Mouse (Mus musculus): ENCODE results near the gene Eva1b.
A peak's percentile ranks its signal among the peaks of the same experiment; 100 is the strongest.

The Eva1b gene

DNA sequence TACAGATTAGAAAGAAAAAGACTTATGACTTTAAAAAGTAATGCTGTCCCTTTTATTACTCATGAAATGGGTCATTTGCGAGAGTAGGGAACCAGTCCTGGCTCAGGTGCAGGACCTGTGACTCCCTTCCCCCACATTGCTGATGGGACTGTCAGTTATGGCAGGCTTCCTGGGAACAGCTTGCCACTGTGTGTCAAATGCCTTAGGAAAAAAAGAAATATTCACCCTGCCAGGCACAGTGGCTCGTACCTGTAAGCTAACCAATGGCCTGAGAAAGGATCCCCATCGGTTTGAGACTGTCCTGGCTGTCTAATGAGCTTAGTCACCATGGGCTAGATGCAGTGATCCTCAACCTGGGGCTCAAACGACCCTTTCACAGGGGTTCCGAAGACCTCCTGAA lies 27.5 kb upstream of the Eva1b start:
- DNase-seq (ENCODE audit: low spot score in 2 of 2): no peak

DNA sequence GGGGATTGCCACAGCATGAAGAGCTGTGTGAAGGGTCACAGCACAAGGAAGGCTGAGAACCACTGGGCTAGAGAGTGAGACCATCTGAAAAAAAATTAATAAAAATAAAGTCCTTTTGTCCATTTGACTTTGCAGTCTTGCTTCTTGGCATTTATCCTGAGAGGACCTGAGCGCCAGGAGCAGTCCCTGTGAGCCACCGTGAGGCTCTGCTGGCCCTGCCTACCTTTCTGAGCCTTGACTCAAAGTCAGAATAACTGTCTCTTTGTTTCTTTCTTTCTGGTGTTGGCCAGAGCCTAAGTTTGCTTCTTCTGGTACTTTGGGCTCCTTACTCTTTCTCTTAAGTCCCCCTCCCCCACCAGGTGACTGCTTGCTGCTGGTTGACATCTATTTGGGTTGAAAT lies 27.0 kb upstream of the Eva1b start:
- DNase-seq (ENCODE audit: low spot score in 2 of 2): no peak

DNA sequence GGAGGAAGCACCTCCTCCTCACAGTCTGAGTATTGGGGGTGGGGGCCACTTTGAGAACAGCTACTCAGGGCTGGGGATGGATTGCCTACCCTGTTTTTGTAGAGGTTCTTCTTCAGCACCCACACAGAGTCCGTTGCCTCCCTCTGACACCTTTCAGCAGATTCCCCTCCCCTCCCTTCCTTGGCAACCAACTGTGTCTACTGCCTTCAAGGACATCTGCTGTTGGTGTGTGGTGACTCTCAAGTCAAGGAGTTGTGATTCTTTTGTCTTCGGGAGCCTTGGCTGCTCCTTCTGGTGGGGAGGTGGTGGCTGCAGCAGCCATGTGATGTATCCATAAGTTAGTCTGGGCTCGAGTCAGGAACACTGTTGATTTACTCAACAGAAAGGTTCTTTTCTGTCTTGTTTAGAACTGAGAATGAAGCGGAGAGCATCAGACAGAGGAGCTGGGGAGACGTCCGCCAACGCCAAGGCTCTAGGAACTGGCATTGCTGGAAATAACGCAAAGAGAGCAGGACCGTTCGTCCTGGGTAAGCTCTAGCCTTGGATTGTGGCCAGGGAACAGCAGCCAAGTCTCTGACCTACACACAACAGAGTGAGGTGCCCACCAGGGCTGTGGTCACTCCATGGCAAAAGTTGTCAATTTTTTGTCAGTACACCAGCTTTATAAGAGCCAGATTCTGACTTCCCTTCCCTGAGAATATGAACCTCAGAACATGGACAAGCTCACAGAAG lies 24.1 kb upstream of the Eva1b start:
- peak; percentile 33 to 48 for DNase-seq (ENCODE audit: low spot score in 2 of 2)

DNA sequence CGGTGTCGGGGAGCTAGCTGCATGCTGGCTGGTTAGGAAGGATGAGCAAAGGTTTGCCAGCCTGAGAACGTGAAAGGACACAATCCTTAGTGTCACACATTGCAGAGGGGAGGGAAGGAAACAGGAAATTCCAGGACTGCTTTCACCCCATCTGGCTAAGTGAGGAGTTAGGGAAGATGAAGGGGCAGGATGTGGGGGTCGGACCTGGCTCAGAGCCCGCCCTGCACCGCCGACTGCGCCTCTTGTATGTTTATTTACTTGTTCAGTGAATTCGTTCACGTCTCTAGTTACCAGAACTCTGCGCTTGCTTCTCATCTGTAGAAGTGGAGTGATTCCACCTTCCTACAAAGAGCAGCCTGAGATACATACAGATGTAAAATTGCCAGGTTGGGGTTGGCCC lies 17.0 kb upstream of the Eva1b start:
- no peak for DNase-seq (ENCODE audit: low spot score in 2 of 2)

DNA sequence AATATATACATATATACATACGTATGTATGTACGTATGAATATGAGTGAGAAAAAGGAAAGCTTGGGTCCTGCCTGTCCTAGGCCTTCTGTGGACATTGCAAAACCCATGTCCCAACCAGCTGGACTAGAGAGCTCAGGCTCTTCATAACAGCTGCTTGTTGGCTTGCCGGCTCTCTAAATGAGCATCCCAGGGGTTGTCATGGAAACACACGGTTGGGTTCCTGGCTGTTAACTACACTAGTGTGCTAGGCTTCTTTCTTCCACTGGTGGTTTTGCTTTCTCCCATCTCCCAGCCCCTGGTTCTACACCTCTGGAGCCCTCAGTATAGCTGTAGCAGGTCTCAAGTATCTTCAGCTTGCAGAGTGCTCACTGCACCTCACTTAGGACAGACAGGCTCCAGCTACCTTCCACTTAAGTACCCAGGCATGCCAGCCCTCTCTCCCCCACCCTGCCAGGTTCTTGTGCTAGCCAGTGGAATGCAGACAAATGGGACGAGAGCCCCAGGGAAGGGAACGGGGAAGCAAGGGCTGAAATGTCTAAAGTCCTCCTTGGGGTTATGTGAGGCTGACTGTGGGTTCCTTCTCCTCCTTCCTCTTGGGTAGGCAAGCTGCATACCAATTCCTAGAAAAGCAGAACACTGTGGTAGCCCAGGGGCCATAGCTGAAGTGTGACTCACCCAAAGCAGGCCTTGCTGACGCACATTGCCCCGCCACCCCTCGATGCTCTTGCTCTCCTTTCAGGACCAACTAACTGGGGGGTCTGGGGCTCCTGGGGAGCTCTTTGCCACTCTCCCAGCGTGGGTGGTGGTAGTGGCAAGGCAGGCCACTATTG lies 16.0 kb upstream of the Eva1b start:
- peak in 1 of 2 experiments; percentile 57 for DNase-seq (ENCODE audit: low spot score in 2 of 2)

DNA sequence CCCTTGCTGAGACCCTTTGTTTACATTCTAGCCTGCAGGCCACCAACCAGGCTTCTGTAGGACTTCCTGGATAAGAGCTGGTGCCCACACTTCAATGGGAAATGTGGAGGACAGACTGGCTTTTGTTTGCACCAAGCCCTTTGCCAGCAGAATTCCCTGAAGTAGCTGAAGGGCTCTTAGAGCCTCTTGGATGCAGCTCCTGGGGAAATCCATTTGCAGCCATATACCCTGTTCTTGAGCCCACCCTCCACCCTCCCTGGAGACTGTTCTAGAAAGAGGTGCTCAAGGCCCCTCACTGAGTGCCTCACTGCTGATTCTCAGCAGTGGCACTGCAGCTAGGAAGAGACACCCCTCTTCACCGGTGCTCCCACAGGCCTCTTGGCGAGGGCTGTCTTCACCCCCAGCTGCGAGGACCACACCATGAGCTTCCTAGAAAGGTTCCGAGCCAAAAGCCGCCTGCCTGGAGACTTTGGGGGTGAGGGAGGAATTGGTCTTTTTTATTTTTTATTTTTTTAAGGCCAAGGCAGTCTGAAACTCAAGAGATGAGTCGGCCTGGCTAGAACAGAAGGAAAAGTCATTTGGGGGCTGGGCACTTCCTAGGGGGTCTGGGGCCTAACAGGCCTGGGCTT lies 14.8 kb upstream of the Eva1b start:
- no peak for DNase-seq (ENCODE audit: low spot score in 2 of 2)

DNA sequence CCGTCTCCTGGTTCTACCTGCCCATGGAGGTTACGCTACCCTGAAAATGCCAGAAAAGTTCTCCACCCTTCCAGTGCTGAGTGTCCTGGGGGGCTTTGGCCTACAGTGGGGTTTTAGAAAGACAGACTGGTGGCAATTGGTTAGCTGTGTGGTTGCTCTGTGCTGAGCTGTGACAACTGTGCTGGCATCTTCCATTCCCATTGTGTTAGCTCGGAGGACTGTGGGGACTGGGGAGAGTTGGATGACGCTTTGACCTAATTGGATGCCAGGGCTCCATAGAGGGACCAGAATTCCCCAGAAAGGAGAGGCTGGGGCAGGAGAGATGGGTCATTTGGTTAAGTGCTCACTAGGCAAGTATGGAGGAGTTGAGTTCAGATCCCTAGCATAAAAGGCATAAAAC lies 13.3 kb upstream of the Eva1b start:
- DNase-seq (ENCODE audit: low spot score in 2 of 2): no peak

DNA sequence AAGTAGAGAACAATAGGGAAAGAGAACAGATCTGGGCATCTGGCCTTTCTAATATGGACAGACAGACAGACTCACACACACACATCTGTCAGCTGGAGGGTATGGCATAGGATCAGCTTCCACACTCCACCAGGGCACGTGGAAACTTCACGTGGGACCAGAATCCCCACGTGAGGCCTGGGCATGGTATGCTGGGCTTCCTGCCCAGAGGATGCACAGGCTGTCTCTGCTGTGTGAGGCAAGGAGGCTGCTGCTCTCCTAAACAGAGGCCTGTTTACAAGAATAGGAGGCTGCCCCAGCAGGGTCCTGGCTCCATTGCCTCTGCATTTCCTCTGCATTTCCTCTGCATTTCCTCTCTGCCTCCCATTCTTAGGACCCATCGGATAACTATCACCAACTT lies 12.9 kb upstream of the Eva1b start:
- no peak for DNase-seq (ENCODE audit: low spot score in 2 of 2)

DNA sequence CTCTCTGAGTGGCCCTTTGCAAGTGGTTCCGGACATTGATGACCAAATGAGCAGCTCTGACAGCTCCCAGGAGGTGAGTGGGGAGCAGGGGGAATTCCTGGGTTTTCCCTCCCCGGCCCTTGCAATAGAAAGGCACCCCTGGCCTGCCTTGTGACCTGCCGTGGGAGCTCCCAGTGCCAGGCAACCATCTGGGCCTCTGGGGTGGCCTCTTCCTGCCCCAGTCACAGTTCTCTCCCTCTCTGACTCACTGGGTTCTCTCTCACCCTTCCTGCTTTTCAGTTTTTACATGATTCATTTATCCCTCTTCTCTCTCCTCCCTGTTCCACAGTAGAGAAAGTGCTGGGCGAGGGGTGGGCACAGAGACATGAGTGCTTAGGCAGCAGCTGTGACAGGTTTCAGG lies 9.8 kb upstream of the Eva1b start:
- DNase-seq (ENCODE audit: low spot score in 2 of 2): no peak

DNA sequence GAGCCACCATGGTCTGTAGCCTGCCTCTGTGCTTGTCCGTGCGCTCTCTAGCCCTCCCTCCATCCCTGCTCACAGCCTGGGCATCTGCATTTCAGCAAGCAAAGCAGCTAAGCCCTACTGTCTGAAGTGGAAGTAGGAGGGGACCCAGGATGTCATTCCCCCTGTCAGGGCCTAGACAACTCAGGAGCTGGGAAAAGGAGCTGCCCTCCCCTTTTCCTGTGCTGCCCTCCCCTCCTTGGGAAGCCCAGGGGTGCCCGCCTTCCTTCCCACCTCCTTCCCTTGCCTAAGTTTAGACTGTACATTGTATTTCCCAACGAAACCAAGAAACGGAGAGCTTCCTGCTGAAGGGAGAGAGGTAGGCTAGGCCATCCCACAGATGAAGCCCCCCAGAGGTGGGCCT lies 6.5 kb upstream of the Eva1b start:
- no peak for DNase-seq (ENCODE audit: low spot score in 2 of 2)

DNA sequence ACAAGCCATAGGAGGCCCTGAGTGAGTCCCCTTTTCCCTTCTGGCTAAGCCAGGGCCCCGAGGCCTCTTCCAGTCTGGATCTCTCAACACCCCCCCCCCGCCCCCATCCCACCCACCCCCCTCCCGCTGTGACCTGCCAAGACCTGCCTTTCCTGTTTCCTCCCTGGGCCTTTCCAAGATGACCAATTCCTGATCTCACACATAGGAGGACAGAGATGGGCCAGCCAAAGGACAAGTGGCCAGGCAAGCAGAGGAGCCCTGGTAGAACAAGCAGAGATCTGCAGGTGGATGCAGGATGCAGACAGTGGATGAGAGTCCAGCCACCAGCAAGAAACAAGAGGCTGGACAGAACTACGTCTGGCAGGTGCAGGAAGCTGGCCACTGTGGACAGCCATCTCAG lies 2.1 kb upstream of the Eva1b start:
- no peak for DNase-seq (ENCODE audit: low spot score in 2 of 2)

DNA sequence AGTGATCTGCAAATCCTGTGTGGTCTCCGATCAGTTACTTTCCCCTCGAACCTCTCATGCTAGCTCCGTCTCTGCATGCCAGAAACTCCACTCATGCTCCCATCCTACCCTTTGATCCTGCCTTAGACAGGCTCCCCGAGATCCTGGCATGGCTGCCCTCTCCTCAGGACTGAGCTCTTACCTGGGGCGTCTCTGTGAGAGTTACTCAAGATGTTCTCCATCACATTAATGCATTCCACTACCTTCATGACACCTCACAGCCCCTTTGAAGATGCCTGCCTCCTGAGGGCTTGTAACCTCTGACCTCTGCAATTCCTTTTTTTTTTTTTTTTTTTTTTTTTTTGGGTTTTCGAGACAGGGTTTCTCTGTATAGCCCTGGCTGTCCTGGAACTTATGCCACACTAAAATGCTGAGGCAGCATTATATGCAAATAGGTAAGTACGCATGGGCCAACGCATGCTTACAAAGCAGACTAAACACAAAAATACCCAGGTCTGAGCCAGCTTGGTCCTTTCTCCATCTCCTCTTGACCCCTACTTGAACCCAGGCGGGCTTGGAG lies 491 bp upstream of the Eva1b start:
- DNase-seq (ENCODE audit: low spot score in 2 of 2): no peak

DNA sequence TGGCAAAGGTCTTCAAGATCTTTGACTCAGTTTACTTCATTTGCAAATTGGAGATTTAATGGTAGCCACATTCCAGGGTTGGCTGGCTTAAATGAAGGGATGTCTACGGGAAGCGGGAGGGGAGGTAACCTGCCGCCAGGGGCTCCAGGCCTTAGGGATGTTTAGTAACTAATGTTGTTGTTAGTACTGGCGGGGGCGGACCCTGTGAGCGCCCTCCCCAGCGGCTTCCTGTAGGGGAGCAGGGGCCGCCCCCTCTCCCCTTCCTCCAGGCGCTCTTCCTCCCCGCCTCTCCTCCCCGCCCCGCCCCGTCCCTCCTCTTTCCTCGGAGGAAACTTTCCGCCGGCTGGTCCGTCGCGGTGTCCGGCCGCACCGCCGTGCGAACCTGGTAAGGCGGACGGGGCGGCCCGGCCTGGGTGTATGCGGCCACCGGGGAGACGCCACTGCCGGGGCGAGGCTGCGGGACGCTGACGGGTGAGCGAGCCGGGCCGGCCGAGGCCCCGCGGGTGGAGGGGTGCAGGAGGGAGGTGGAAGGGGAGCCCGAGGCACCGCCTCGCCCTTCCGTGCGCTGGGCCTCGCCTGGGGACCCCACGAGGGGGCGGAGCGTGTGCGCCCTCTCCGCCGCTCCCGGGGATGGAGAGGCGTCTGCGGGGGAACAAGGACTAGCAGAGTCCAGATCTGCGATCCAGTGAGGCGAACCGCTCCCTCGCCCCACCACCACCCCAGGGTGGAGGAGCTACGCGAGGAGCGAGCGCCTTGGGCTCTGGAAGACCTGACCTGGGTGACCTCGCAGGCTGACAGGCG lies 817 bp downstream of the Eva1b start:
- DNase-seq (ENCODE audit: low spot score in 2 of 2): no peak

DNA sequence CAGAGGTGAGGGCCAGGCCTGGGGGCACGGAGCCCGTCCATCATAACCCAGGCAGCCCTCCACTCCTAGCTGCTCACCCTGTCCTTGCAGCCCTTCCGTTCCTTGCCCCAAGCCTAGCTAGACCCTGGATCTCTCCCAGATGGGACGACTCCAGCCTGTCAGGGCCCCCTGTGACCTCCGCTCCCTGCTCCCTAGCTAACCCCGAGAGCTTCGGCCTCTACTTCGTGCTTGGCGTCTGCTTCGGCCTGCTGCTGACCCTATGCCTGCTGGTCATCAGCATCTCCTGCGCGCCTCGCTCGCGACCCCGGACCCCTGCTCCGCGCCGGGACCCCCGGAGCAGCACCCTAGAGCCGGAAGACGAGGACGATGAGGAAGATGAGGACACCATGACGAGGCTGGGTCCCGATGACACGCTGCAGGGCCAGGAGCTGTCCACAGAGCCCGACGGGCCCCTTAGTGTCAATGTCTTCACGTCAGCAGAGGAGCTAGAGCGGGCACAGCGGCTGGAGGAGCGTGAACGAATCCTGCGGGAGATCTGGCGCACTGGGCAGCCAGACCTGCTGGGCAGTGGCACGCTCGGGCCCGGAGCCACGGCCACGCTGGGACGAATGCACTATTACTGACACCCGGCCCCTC lies 1.6 kb downstream of the Eva1b start:
- no peak for DNase-seq (ENCODE audit: low spot score in 2 of 2)

DNA sequence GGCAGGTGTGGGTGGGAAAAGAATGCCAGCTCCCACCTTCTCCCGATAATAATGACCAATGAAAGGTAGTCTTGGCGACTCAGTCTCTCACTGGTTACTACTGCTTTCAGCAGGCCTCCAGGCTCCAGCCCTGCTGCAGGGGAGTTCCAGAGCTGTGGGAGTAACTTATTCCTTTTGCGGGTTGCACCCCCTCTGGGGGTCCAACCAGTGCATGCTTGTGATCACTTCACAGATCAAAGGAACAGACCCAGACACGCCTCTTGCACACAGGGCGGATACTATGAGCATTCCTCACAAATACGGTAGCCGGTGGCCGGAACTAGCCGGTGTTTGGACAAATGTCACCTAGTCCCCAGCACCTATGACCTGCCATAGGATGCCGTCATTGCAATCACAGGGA lies 2.3 kb downstream of the Eva1b start:
- no peak for DNase-seq (ENCODE audit: low spot score in 2 of 2)

DNA sequence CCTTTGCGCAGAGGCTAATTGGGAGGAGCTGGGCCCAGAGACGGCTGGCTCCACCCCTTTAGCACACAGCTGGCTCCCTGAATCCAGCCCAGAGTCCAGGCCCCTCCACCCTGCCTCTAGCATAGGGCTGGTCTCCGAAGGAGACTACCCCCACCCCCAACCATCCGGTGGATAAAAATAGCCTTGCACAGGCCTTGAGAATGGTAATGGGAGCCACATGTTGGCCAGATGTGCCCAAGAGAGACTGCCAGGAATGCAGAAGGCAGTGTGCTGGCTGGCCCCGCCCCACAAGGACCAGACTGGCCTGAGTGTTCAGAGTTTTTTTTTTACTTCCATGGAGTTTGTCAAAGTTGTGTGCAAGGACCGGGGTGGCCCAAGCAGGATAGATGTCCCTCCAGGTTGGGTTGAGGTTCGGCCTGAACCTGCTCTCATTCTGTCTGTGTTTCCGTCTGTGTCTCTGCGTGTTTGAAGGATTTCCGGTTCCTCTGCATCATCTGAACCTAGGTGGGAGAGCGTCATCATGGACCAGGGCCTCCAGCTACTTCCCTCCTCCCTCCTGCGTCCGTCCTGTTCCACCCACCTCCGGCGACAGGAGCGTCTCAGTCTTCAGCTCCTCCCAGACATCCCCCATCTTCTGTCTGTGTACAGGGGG lies 2.9 kb downstream of the Eva1b start:
- no peak for DNase-seq (ENCODE audit: low spot score in 2 of 2)

DNA sequence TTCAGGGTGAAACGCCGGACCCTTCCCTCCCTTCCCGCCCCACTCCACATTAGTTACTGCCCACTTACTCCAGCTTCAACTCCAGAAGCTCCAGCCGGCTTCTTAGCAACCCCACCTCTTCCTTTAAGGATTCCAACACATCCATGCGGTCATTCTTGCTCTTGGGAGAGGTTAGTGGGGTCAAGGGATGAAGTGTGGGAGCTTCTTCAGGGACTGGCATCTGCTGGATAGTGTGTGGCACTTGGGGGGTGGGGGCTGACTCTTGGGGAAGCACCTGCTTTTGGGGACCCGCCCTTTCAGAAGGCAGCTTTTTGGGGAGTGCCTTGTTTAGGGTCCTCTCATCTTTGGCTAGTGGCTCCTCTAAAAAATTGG lies 3.4 kb downstream of the Eva1b start:
- no peak for DNase-seq (ENCODE audit: low spot score in 2 of 2)

DNA sequence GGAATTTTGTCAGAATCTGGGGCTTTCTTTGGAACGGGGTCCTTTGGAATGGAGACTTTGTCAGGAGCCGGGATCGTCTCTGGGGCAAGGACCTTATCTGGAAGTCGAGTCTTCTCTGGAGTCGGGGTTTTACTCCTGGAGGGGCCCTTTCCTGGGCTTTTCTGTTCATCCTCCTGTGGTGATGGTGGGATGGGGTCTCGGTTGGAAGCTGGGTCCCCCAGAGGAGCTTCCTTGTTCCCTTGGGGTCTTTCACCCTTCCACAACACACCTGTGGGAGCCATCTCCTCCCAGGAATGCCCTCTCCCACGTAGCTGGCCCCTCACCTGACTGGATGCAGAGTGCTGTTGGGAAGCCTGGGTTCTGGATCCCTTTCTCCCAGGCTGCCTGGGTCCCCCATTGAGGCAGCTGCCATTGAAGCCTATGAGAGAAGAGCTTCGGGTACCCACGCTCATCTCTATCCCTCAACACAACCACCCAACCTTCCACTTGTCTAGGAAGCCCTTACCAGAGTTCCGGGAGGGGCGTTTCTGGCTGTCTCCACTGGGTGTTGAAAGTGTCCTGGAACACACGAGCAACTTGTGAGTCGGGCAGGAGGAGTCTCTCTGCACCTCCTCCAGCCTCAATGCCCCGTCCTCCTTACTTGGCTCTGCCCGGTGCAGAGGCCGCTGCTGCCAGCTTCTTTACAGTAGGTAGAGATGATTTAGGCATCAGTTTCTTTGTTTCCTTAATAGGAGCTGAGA lies 4.3 kb downstream of the Eva1b start:
- DNase-seq (ENCODE audit: low spot score in 2 of 2): no peak

DNA sequence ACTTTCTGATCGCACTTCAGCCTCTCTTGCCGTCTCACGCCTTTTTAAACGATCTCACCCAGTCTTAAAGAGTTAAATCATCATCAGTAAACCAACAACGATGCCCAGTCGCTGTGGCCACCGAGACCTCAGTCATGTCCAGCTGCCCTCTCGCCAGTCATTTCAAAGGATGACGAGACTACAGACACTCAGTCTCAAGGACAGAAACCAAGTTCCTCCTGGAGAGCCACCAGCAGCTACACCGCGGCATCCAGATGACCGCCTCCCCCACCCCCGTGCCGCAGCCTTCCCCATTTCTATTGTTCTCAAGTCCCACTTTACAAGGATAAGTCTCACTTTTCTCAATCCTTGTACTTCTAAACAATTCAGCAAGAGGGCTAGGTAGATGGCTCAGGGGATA lies 5.3 kb downstream of the Eva1b start:
- no peak for DNase-seq (ENCODE audit: low spot score in 2 of 2)

DNA sequence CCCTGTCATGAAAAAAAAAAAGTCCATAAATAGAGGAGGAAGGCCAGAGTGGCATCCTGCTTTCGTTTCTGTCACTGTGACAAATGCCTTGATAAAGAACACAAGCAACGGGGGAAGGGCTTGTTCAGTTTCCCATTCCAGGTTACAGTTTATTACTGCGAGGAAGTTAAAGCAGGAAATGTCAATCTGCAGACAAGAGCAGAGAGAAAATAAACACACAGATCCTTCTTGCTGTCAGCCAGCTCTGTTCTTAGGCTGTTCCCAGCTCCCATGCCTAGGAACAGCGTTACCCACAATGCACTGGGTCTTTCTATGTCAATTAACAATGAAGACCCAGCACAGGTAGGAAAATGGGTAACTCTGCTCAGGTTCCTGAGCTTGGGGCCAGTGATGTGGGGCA lies 7.6 kb downstream of the Eva1b start:
- DNase-seq (ENCODE audit: low spot score in 2 of 2): no peak

Measured in right cerebral cortex, postnatal 36 days (tissue).